Mouse (Mus musculus): Measurements from ENCODE around the gene Trappc2l. TPM values are rescaled to one million over a fixed set of nuclear protein-coding genes. Genes with fewer than 3 reads are reported as not detected.

The Trappc2l gene
- polyA plus RNA-seq, 1 experiment: 95.7 TPM

GRCm38 (mm10) chr8:122663670-122664069, 52.2 kb downstream of the Trappc2l start:
- Histone ChIP-seq H3K4me3 (no peak overlapping the region), H3ac (ENCODE audit: control insufficient read depth, insufficient read length) (no peak overlapping the region), H3K27me3 (ENCODE audit: control insufficient read depth, insufficient read depth, insufficient read length) (peaks cover 7% of the 10 kb centered on the region), H3K4me2 (ENCODE audit: low read depth) (no peak overlapping the region), H3K36me3 (ENCODE audit: control insufficient read depth, insufficient read depth) (no peaks in the 10 kb centered on the region), H3K79me2 (ENCODE audit: control insufficient read depth, insufficient read depth) (no peaks in the 10 kb centered on the region)
- no peak for TF ChIP-seq TCF12 (IDR thresholded peaks at IDR 0.05; ENCODE audit: insufficient read depth, poor library complexity, severe bottlenecking)
- TF ChIP-seq REST (IDR thresholded peaks at IDR 0.05; ENCODE audit: insufficient read depth, insufficient read length): no peak
- no peak for TF ChIP-seq MAX (IDR thresholded peaks at IDR 0.05; ENCODE audit: low read depth)
- TF ChIP-seq E2F4 (IDR thresholded peaks at IDR 0.05; ENCODE audit: insufficient read depth): no peak
- no peak for TF ChIP-seq SRF (IDR thresholded peaks at IDR 0.05; ENCODE audit: control insufficient read depth, insufficient read length, low read depth)
- TF ChIP-seq MYOD1 (IDR thresholded peaks at IDR 0.05; ENCODE audit: control insufficient read depth in 1 of 3, insufficient read length in 2 of 3, low read depth in 2 of 3): no peak
- no peak for TF ChIP-seq MYOG (IDR thresholded peaks at IDR 0.05; ENCODE audit: control insufficient read depth in 1 of 3, insufficient read depth in 1 of 3, insufficient read length in 2 of 3, low read depth in 2 of 3)
- TF ChIP-seq TCF3 (IDR thresholded peaks at IDR 0.05; ENCODE audit: insufficient read length, low read depth): no peak
- TF ChIP-seq POLR2AphosphoS2 (IDR thresholded peaks at IDR 0.05; ENCODE audit: insufficient read length, low read depth): no peak
- TF ChIP-seq POLR2A (IDR thresholded peaks at IDR 0.05; ENCODE audit: insufficient read length, low read depth): no peak
- no peak for TF ChIP-seq USF1 (IDR thresholded peaks at IDR 0.05; ENCODE audit: low read depth)
- TF ChIP-seq CEBPB (IDR thresholded peaks at IDR 0.05; ENCODE audit: insufficient read depth, poor library complexity, severe bottlenecking): no peak

GRCm38 (mm10) chr8:122665221-122665620, 53.8 kb downstream of the Trappc2l start:
- Histone ChIP-seq H3ac (ENCODE audit: control insufficient read depth, insufficient read length) (no peak overlapping the region), H3K4me2 (ENCODE audit: low read depth) (no peak overlapping the region), H3K79me2 (ENCODE audit: control insufficient read depth, insufficient read depth) (no peaks in the 10 kb centered on the region), H3K27me3 (ENCODE audit: control insufficient read depth, insufficient read depth, insufficient read length) (peaks cover 18% of the 10 kb centered on the region), H3K4me3 (no peak overlapping the region), H3K36me3 (ENCODE audit: control insufficient read depth, insufficient read depth) (no peaks in the 10 kb centered on the region)
- TF ChIP-seq MYOD1 (IDR thresholded peaks at IDR 0.05; ENCODE audit: control insufficient read depth in 1 of 3, insufficient read length in 2 of 3, low read depth in 2 of 3): peak in 2 of 3 experiments; percentile 52 to 65
- no peak for TF ChIP-seq CEBPB (IDR thresholded peaks at IDR 0.05; ENCODE audit: insufficient read depth, poor library complexity, severe bottlenecking)
- TF ChIP-seq TCF12 (IDR thresholded peaks at IDR 0.05; ENCODE audit: insufficient read depth, poor library complexity, severe bottlenecking): peak; percentile 60
- TF ChIP-seq MYOG (IDR thresholded peaks at IDR 0.05; ENCODE audit: control insufficient read depth in 1 of 3, insufficient read depth in 1 of 3, insufficient read length in 2 of 3, low read depth in 2 of 3): peak; percentile 62 to 83 (median 67)
- TF ChIP-seq REST (IDR thresholded peaks at IDR 0.05; ENCODE audit: insufficient read depth, insufficient read length): no peak

- H3K79me2 ChIP-seq (ENCODE audit: control insufficient read depth, insufficient read depth): no peaks in the 10 kb centered on the region
- H3K36me3 ChIP-seq (ENCODE audit: control insufficient read depth, insufficient read depth): no peaks in the 10 kb centered on the region
- H3K4me3 ChIP-seq: no peak overlapping the region
- TF ChIP-seq REST (IDR thresholded peaks at IDR 0.05; ENCODE audit: insufficient read depth, insufficient read length) (no peak), TCF12 (IDR thresholded peaks at IDR 0.05; ENCODE audit: insufficient read depth, poor library complexity, severe bottlenecking) (no peak), USF1 (IDR thresholded peaks at IDR 0.05; ENCODE audit: low read depth) (no peak), TCF3 (IDR thresholded peaks at IDR 0.05; ENCODE audit: insufficient read length, low read depth) (no peak), POLR2AphosphoS2 (IDR thresholded peaks at IDR 0.05; ENCODE audit: insufficient read length, low read depth) (no peak), POLR2A (IDR thresholded peaks at IDR 0.05; ENCODE audit: insufficient read length, low read depth) (no peak), SRF (IDR thresholded peaks at IDR 0.05; ENCODE audit: control insufficient read depth, insufficient read length, low read depth) (no peak), E2F4 (IDR thresholded peaks at IDR 0.05; ENCODE audit: insufficient read depth) (no peak), MAX (IDR thresholded peaks at IDR 0.05; ENCODE audit: low read depth) (no peak), MYOD1 (IDR thresholded peaks at IDR 0.05; ENCODE audit: control insufficient read depth in 1 of 3, insufficient read length in 2 of 3, low read depth in 2 of 3) (no peak), CEBPB (IDR thresholded peaks at IDR 0.05; ENCODE audit: insufficient read depth, poor library complexity, severe bottlenecking) (no peak), MYOG (IDR thresholded peaks at IDR 0.05; ENCODE audit: control insufficient read depth in 1 of 3, insufficient read depth in 1 of 3, insufficient read length in 2 of 3, low read depth in 2 of 3) (no peak)
- peaks cover 24% of the 10 kb centered on the region for H3K27me3 ChIP-seq (ENCODE audit: control insufficient read depth, insufficient read depth, insufficient read length)
- no peak overlapping the region for H3K4me2 ChIP-seq (ENCODE audit: low read depth)
- no peak overlapping the region for H3ac ChIP-seq (ENCODE audit: control insufficient read depth, insufficient read length)
Observed at GRCm38 (mm10) chr8:122665667-122666316, 54.4 kb downstream of the Trappc2l start.

Other genes starting within 250 kb of the Trappc2l start
- gene Zc3h18, start 235.0 kb upstream of the Trappc2l start, polyA plus RNA-seq (2012; fragmentation: generic; extraction: Trizol): 28.8 TPM
- not detected for gene Il17c, start 189.6 kb upstream of the Trappc2l start, polyA plus RNA-seq (2012; fragmentation: generic; extraction: Trizol)
- gene Cyba, start 178.7 kb upstream of the Trappc2l start, polyA plus RNA-seq (2012; fragmentation: generic; extraction: Trizol): not detected
- gene Mvd, start 168.2 kb upstream of the Trappc2l start, polyA plus RNA-seq (2012; fragmentation: generic; extraction: Trizol): 85.3 TPM
- gene Snai3, start 150.9 kb upstream of the Trappc2l start, polyA plus RNA-seq (2012; fragmentation: generic; extraction: Trizol): 1.3 TPM
- gene Rnf166, start 135.6 kb upstream of the Trappc2l start, polyA plus RNA-seq (2012; fragmentation: generic; extraction: Trizol): 36.3 TPM
- gene Ctu2, start 135.5 kb upstream of the Trappc2l start, polyA plus RNA-seq (2012; fragmentation: generic; extraction: Trizol): 31.5 TPM
- gene Piezo1, start 60.3 kb upstream of the Trappc2l start, polyA plus RNA-seq (2012; fragmentation: generic; extraction: Trizol): 156 TPM
- 19.7 TPM for gene Cdt1, start 43.6 kb upstream of the Trappc2l start, polyA plus RNA-seq (2012; fragmentation: generic; extraction: Trizol)
- gene Aprt, start 34.7 kb upstream of the Trappc2l start, polyA plus RNA-seq (2012; fragmentation: generic; extraction: Trizol): 261 TPM
- gene Galns, start 177 bp upstream of the Trappc2l start, polyA plus RNA-seq (2012; fragmentation: generic; extraction: Trizol): 17.6 TPM
- 0.55 TPM for gene Pabpn1l, start 11.1 kb downstream of the Trappc2l start, polyA plus RNA-seq (2012; fragmentation: generic; extraction: Trizol)
- gene Cbfa2t3, start 87.5 kb downstream of the Trappc2l start, polyA plus RNA-seq (2012; fragmentation: generic; extraction: Trizol): 29.5 TPM
- gene Acsf3, start 163.8 kb downstream of the Trappc2l start, polyA plus RNA-seq (2012; fragmentation: generic; extraction: Trizol): 9.3 TPM
- gene Cdh15, start 236.3 kb downstream of the Trappc2l start, polyA plus RNA-seq (2012; fragmentation: generic; extraction: Trizol): 401 TPM

Measured in myocyte (in vitro differentiated cells).